Comparison of ENCODE assay signal across 14 mouse cellular contexts in the genomic region with DNA sequence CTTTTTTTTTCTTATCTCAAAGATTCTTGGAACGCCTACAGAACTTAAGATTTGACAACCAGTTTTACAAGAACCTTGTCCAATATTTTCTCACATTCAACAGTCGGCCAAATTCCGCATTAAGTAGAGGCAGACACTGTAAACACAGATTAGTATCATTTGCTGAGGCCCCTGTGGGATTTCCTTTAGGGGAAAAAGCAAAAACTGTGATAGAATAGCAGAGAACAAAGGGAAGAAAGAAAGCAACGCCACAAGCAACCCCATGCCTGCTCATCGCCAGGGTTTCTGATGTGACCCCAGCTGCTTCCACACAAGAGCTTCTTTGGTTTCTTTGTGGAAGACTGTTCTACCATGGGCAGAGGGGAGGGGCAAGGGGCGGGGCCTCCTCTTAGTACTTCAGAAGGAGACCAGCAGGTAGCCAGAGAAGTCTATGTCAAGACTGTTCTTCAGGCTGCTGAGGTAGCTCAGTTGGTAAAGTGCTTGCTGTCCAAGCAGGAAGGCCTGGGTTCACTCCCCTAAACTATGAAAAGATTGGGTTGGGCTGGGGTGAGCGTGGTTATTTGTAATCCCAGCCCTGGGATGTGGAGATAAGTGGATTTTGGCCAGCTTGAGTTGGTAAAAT. TPM values are rescaled to one million over a fixed set of nuclear protein-coding genes. Genes with fewer than 3 reads are reported as not detected.
A peak's percentile ranks its signal among the peaks of the same experiment; 100 is the strongest.
DNase-seq lines count a peak whose midpoint lies in the region; ATAC-seq and TF ChIP-seq lines count a peak whose summit lies in the region.
"Had no signal": no experiment of that assay in that cellular context is flagged by ENCODE, and none has a peak within 500 bp of the region (broad histone marks: within the 10 kb centered on the region; RNA-seq: fewer than 3 reads in every experiment).

No protein-coding gene starts in this region.

- 54% methylated on average over 7 of the region's 7 CpGs for WGBS in thymus, adult 2 months
- WGBS in forebrain, embryonic 15.5 days: 13% methylated on average over 7 of the region's 7 CpGs
- WGBS in stomach, embryonic 16.5 days: 31% methylated on average over 7 of the region's 7 CpGs
- WGBS in limb, embryonic 10.5 days: 54% methylated on average over 7 of the region's 7 CpGs

- no peaks in the 10 kb centered on the region for H3K36me3 ChIP-seq in thymus, adult 2 months (ENCODE audit: control insufficient read depth, insufficient read depth, low read length)
- no peaks in the 10 kb centered on the region for H3K36me3 ChIP-seq in forebrain, embryonic 15.5 days
- H3K36me3 ChIP-seq in stomach, embryonic 16.5 days (ENCODE audit: control insufficient read depth, insufficient read depth, low read length): no peaks in the 10 kb centered on the region
- H3K36me3 ChIP-seq in limb, embryonic 10.5 days: no peaks in the 10 kb centered on the region
- H3K36me3 ChIP-seq: G1E had no signal

- no peak overlapping the region for H3K4me2 ChIP-seq in forebrain, embryonic 15.5 days (replicated peaks)
- no peak overlapping the region for H3K4me2 ChIP-seq in stomach, embryonic 16.5 days (ENCODE audit: low read depth, low read length)

- TF ChIP-seq CTCF in thymus, adult 2 months (IDR thresholded peaks at IDR 0.05; ENCODE audit: borderline replicate concordance, control insufficient read depth, extremely low read depth, insufficient read depth, low read length, poor library complexity): no peak

- no peak overlapping the region for H3K27ac ChIP-seq in thymus, adult 2 months (ENCODE audit: control insufficient read depth, insufficient read depth, low read length)
- 0 out of 2 replicates have a peak overlapping the region, but pooled peaks have one; percentile 2 for H3K27ac ChIP-seq in forebrain, embryonic 15.5 days (replicated peaks)
- peak overlapping the region; percentile 4; the same call in 1 of the 2 replicates for H3K27ac ChIP-seq in stomach, embryonic 16.5 days (ENCODE audit: low read length)
- H3K27ac ChIP-seq in limb, embryonic 10.5 days: no peak overlapping the region

- no peak overlapping the region for H3K4me3 ChIP-seq in thymus, adult 2 months (ENCODE audit: control insufficient read depth, insufficient read depth, low read length)
- H3K4me3 ChIP-seq in forebrain, embryonic 15.5 days: no peak overlapping the region
- no peak overlapping the region for H3K4me3 ChIP-seq in stomach, embryonic 16.5 days (replicated peaks; ENCODE audit: low read length)
- no peak overlapping the region for H3K4me3 ChIP-seq in limb, embryonic 10.5 days

- H3K9ac ChIP-seq in forebrain, embryonic 15.5 days (replicated peaks): no peak overlapping the region
- no peak overlapping the region for H3K9ac ChIP-seq in stomach, embryonic 16.5 days (ENCODE audit: low read length)
- H3K9ac ChIP-seq: liver, postnatal 0 days had no signal

- H3K27me3 ChIP-seq in thymus, adult 2 months (ENCODE audit: control insufficient read depth, insufficient read depth, low read length): no peaks in the 10 kb centered on the region
- H3K27me3 ChIP-seq in forebrain, embryonic 15.5 days: no peaks in the 10 kb centered on the region
- H3K27me3 ChIP-seq in stomach, embryonic 16.5 days (ENCODE audit: control insufficient read depth, insufficient read depth, low read length): no peaks in the 10 kb centered on the region
- no peaks in the 10 kb centered on the region for H3K27me3 ChIP-seq in limb, embryonic 10.5 days (ENCODE audit: low read depth, poor library complexity, severe bottlenecking)

- peaks cover 23% of the 10 kb centered on the region for H3K4me1 ChIP-seq in thymus, adult 2 months (replicated peaks; ENCODE audit: control insufficient read depth, insufficient read depth, low read length)
- H3K4me1 ChIP-seq in forebrain, embryonic 15.5 days: no peaks in the 10 kb centered on the region
- peaks cover 11% of the 10 kb centered on the region for H3K4me1 ChIP-seq in stomach, embryonic 16.5 days (ENCODE audit: control insufficient read depth, insufficient read depth, low read length)
- no peaks in the 10 kb centered on the region for H3K4me1 ChIP-seq in limb, embryonic 10.5 days

- DNase-seq in CD4-positive, CD25-positive, alpha-beta regulatory T cell, adult 2 months (ENCODE audit: low read depth, low spot score): peak; percentile 41
- DNase-seq in thymus, postnatal 0 days (ENCODE audit: low spot score): peak; percentile 43
- no peak for DNase-seq in thymus, adult 2 months
- DNase-seq in gastrocnemius, postnatal 25 days: no peak
- DNase-seq in limb, embryonic 10.5 days (ENCODE audit: low spot score): no peak
- DNase-seq: adrenal gland, adult 2 months; cerebellum, adult 18-20 months; liver, postnatal 0 days; right cerebral cortex, postnatal 14 days had no signal

- no peak for TF ChIP-seq POLR2A in thymus, adult 2 months (IDR thresholded peaks at IDR 0.05; ENCODE audit: control insufficient read depth, extremely low read depth, insufficient read depth, low read length, poor library complexity)

- no peak for ATAC-seq in CD4-positive, CD25-positive, alpha-beta regulatory T cell, adult 4 months
- ATAC-seq in forebrain, embryonic 15.5 days (replicated peaks): no peak
- ATAC-seq in stomach, embryonic 16.5 days (ENCODE audit: insufficient read depth, low FRiP score): no peak
- ATAC-seq: intestine, embryonic 16.5 days; liver, postnatal 0 days had no signal

- no peaks in the 10 kb centered on the region for H3K9me3 ChIP-seq in forebrain, embryonic 15.5 days
- no peaks in the 10 kb centered on the region for H3K9me3 ChIP-seq in stomach, embryonic 16.5 days (replicated peaks; ENCODE audit: control insufficient read depth, low read length)
- no peaks in the 10 kb centered on the region for H3K9me3 ChIP-seq in limb, embryonic 10.5 days (replicated peaks)
- H3K9me3 ChIP-seq: G1E had no signal

RNA-seq across cellular contexts. Expression of a gene that starts 39.7 kb away (rescaled TPM):
- 1 to 10 TPM; 2.6 to 2.7 TPM for polyA plus RNA-seq in CD4-positive, CD25-positive, alpha-beta regulatory T cell, adult 4 months (2017; shearing (Covaris generic))
- polyA plus RNA-seq in thymus, postnatal 0 days (2015; fragmentation: Nextera tagmentation; extraction: Ambion mirVana): 1.7 TPM in 2 replicates
- 0.89 and 1.2 TPM in 2 replicates for polyA plus RNA-seq in thymus, adult 2 months (2012; rRNA removed)
- polyA plus RNA-seq in forebrain, embryonic 15.5 days (2015; fragmentation: Nextera tagmentation; extraction: Ambion mirVana): 0.93 and 1.4 TPM in 2 replicates
- 52.0 and 60.4 TPM in 2 replicates for polyA plus RNA-seq in stomach, embryonic 16.5 days (2015; fragmentation: Nextera tagmentation; extraction: Ambion mirVana)
- not detected for total RNA-seq in gastrocnemius, postnatal 25 days (2021)
- 1.4 and 3.4 TPM in 2 replicates for polyA plus RNA-seq in limb, embryonic 10.5 days (2016; fragmentation: Nextera tagmentation; extraction: Ambion mirVana)
- polyA plus RNA-seq: G1E had no signal

Comparison
In these comparisons a context has a peak if more than half of its experiments do, and no peak if none do; other contexts are left out.
1. DNase-seq: peak in CD4-positive, CD25-positive, alpha-beta regulatory T cell, adult 2 months (single experiment) and thymus, postnatal 0 days (single experiment); none in thymus, adult 2 months (single experiment), gastrocnemius, postnatal 25 days (single experiment) and limb, embryonic 10.5 days (single experiment).
2. H3K27ac ChIP-seq: peak in forebrain, embryonic 15.5 days (single experiment) and stomach, embryonic 16.5 days (single experiment); none in thymus, adult 2 months (single experiment) and limb, embryonic 10.5 days (single experiment).
3. RNA of a gene that starts 39.7 kb away (polyA plus RNA-seq): 52.0 to 60.4 TPM in stomach, embryonic 16.5 days; 2.6 to 2.7 TPM in CD4-positive, CD25-positive, alpha-beta regulatory T cell, adult 4 months, 1.7 TPM in thymus, postnatal 0 days, 1.4 to 3.4 TPM in limb, embryonic 10.5 days, 0.93 to 1.4 TPM in forebrain, embryonic 15.5 days and 0.89 to 1.2 TPM in thymus, adult 2 months; every median in the first group is over 10 times any median in the second.